Mouse (Mus musculus) midbrain, embryonic 16.5 days (tissue): ENCODE data around the gene Tent4b. TPM values are rescaled to one million over a fixed set of nuclear protein-coding genes. Genes with fewer than 3 reads are reported as not detected.

ENCODE experiments used
- ATAC-seq: fragments of 200-750 bp; cut with Nextera tagmentation; 2 replicates; pipeline ENCODE4 v1.8.0; 2017; ENCODE audit warnings: moderate TSS enrichment
- H3K27ac ChIP-seq: fragments of 300-500 bp; sonication (generic); 2 replicates; pipeline ENCODE4 v1.5.1; 2014; ENCODE audit warnings: mild to moderate bottlenecking, low read length, mixed read lengths
- H3K27me3 ChIP-seq: fragments of 300-500 bp; sonication (generic); 2 replicates; pipeline ENCODE4 v1.6.1; 2014; ENCODE audit warnings: low read depth, low read length, mixed read lengths; ENCODE audit not compliant: control insufficient read depth, insufficient read depth
- H3K36me3 ChIP-seq: fragments of 300-500 bp; sonication (generic); 2 replicates; pipeline ENCODE4 v1.6.1; 2014; ENCODE audit warnings: mild to moderate bottlenecking, low read length, moderate library complexity, mixed read lengths; ENCODE audit not compliant: control insufficient read depth, insufficient read depth
- H3K4me1 ChIP-seq: fragments of 300-500 bp; sonication (generic); 2 replicates; pipeline ENCODE4 v1.6.1; 2014; ENCODE audit warnings: mild to moderate bottlenecking, low read length, mixed read lengths; ENCODE audit not compliant: control insufficient read depth, insufficient read depth
- H3K4me2 ChIP-seq: fragments of 300-500 bp; sonication (generic); 2 replicates; pipeline ENCODE4 v1.6.1; 2014; ENCODE audit warnings: mild to moderate bottlenecking, low read length, mixed read lengths
- H3K4me3 ChIP-seq: fragments of 300-500 bp; sonication (generic); 2 replicates; pipeline ENCODE4 v1.5.1; 2014; ENCODE audit warnings: low read depth, mild to moderate bottlenecking, low read length, moderate library complexity, mixed read lengths
- H3K9ac ChIP-seq: fragments of 300-500 bp; sonication (generic); 2 replicates; pipeline ENCODE4 v1.6.1; 2014; ENCODE audit warnings: low read depth, low read length, mixed read lengths
- H3K9me3 ChIP-seq: fragments of 300-500 bp; sonication (generic); replicated peaks from 2 replicates; pipeline ENCODE4 v1.6.1; 2014; ENCODE audit warnings: mild to moderate bottlenecking, low read length, mixed read lengths; ENCODE audit not compliant: control insufficient read depth, poor library complexity, severe bottlenecking
- WGBS: fragments of 180-500 bp; shearing (Covaris S2); extraction: QIAGEN DNeasy Blood & Tissue Kit; methylation state at CpG from one replicate; pipeline ENCODE4 v1.1.7; 2014; 5-methylcytosine and 5-hydroxymethylcytosine counted together
- polyA plus RNA-seq: library from polyadenylated mRNA; unstranded; fragments of >200 nt; fragmentation: Nextera tagmentation; extraction: Ambion mirVana; gene quantifications from 2 replicates; pipeline ENCODE4 v1.2.1, GENCODE M21; 2015

Tent4b gene
- polyA plus RNA-seq: 9.7 and 11.0 TPM in 2 replicates

- Histone ChIP-seq H3K36me3 (no peaks in the 10 kb centered on the region), H3K9me3 (no peaks in the 10 kb centered on the region), H3K9ac (peak within 1 kb of the TSS; percentile 86), H3K4me1 (peaks cover 37% of the 10 kb centered on the region), H3K4me2 (peak within 1 kb of the TSS; percentile 82), H3K4me3 (peak within 1 kb of the TSS; percentile 95), H3K27me3 (no peaks in the 10 kb centered on the region), H3K27ac (peak within 1 kb of the TSS; percentile 96)
- peak; percentile 95 for ATAC-seq
- 0% methylated on average over 42 of the region's 97 CpGs for WGBS
Observed at GRCm38 (mm10) chr8:88198945-88199571, at the start of gene Tent4b. TSS of gene Tent4b (plus strand) at chr8:88199213.

- no peaks in the 10 kb centered on the region for H3K27me3 ChIP-seq
- WGBS: 96% methylated on average over 6 of the region's 6 CpGs
- no peaks in the 10 kb centered on the region for H3K4me1 ChIP-seq
- H3K4me3 ChIP-seq: no peak overlapping the region
- no peaks in the 10 kb centered on the region for H3K9me3 ChIP-seq
- no peak overlapping the region for H3K4me2 ChIP-seq
- H3K9ac ChIP-seq: no peak overlapping the region
- no peak for ATAC-seq
- H3K36me3 ChIP-seq: peaks cover 27% of the 10 kb centered on the region
- no peak overlapping the region for H3K27ac ChIP-seq
Observed at GRCm38 (mm10) chr8:88150910-88151371, 48.1 kb upstream of the Tent4b start.

GRCm38 (mm10) chr8:88160237-88160995 lies 38.6 kb upstream of the Tent4b start:
- Histone ChIP-seq H3K9ac (no peak overlapping the region), H3K4me1 (no peaks in the 10 kb centered on the region), H3K36me3 (peaks cover 50% of the 10 kb centered on the region), H3K27ac (no peak overlapping the region), H3K4me3 (no peak overlapping the region), H3K4me2 (no peak overlapping the region), H3K9me3 (no peaks in the 10 kb centered on the region), H3K27me3 (no peaks in the 10 kb centered on the region)
- 94% methylated on average over 10 of the region's 10 CpGs for WGBS
- ATAC-seq: no peak

- no peak overlapping the region for H3K4me3 ChIP-seq
- H3K9ac ChIP-seq: no peak overlapping the region
- H3K4me1 ChIP-seq: no peaks in the 10 kb centered on the region
- H3K27ac ChIP-seq: no peak overlapping the region
- no peak overlapping the region for H3K4me2 ChIP-seq
- H3K27me3 ChIP-seq: no peaks in the 10 kb centered on the region
- H3K9me3 ChIP-seq: no peaks in the 10 kb centered on the region
- H3K36me3 ChIP-seq: peaks cover 48% of the 10 kb centered on the region
- 80% methylated on average over 5 of the region's 5 CpGs for WGBS
- no peak for ATAC-seq
Observed at GRCm38 (mm10) chr8:88161439-88161838, 37.6 kb upstream of the Tent4b start.

GRCm38 (mm10) chr8:88175264-88175663 lies 23.7 kb upstream of the Tent4b start:
- Histone ChIP-seq H3K36me3 (peaks cover 8% of the 10 kb centered on the region), H3K27ac (no peak overlapping the region), H3K4me3 (no peak overlapping the region), H3K27me3 (no peaks in the 10 kb centered on the region), H3K4me1 (no peaks in the 10 kb centered on the region), H3K4me2 (no peak overlapping the region), H3K9ac (no peak overlapping the region), H3K9me3 (no peaks in the 10 kb centered on the region)
- WGBS: 92% methylated on average over 7 of the region's 7 CpGs
- no peak for ATAC-seq

- Histone ChIP-seq H3K27me3 (no peaks in the 10 kb centered on the region), H3K4me2 (no peak overlapping the region), H3K27ac (no peak overlapping the region), H3K4me3 (no peak overlapping the region), H3K9me3 (no peaks in the 10 kb centered on the region), H3K4me1 (no peaks in the 10 kb centered on the region), H3K36me3 (0 out of 2 replicates have a peak, but pooled peaks cover 2% of the 10 kb centered on the region), H3K9ac (no peak overlapping the region)
- 98% methylated on average over 8 of the region's 8 CpGs for WGBS
- ATAC-seq: no peak
Observed at GRCm38 (mm10) chr8:88177291-88177690, 21.7 kb upstream of the Tent4b start.

GRCm38 (mm10) chr8:88183121-88183520 lies 15.9 kb upstream of the Tent4b start:
- no peak overlapping the region for H3K9ac ChIP-seq
- WGBS: 91% methylated on average over 2 of the region's 2 CpGs
- no peaks in the 10 kb centered on the region for H3K27me3 ChIP-seq
- no peak overlapping the region for H3K27ac ChIP-seq
- H3K4me1 ChIP-seq: no peaks in the 10 kb centered on the region
- H3K4me2 ChIP-seq: no peak overlapping the region
- no peak for ATAC-seq
- no peaks in the 10 kb centered on the region for H3K36me3 ChIP-seq
- H3K9me3 ChIP-seq: no peaks in the 10 kb centered on the region
- H3K4me3 ChIP-seq: no peak overlapping the region

- Histone ChIP-seq H3K4me2 (no peak overlapping the region), H3K36me3 (no peaks in the 10 kb centered on the region), H3K9me3 (no peaks in the 10 kb centered on the region), H3K4me1 (no peaks in the 10 kb centered on the region), H3K4me3 (no peak overlapping the region), H3K9ac (no peak overlapping the region), H3K27me3 (no peaks in the 10 kb centered on the region), H3K27ac (no peak overlapping the region)
- 82% methylated on average over 1 of the region's 1 CpGs for WGBS
- no peak for ATAC-seq
Observed at GRCm38 (mm10) chr8:88184914-88185313, 14.1 kb upstream of the Tent4b start.

GRCm38 (mm10) chr8:88185716-88186115 lies 13.3 kb upstream of the Tent4b start:
- Histone ChIP-seq H3K4me3 (no peak overlapping the region), H3K36me3 (no peaks in the 10 kb centered on the region), H3K9me3 (no peaks in the 10 kb centered on the region), H3K27me3 (no peaks in the 10 kb centered on the region), H3K9ac (no peak overlapping the region), H3K4me1 (no peaks in the 10 kb centered on the region), H3K4me2 (no peak overlapping the region), H3K27ac (no peak overlapping the region)
- no peak for ATAC-seq
- 66% methylated on average over 6 of the region's 6 CpGs for WGBS
